Mouse (Mus musculus): ENCODE data around the gene Gtf2ird1.
A peak's percentile ranks its signal among the peaks of the same experiment; 100 is the strongest.

DNA sequence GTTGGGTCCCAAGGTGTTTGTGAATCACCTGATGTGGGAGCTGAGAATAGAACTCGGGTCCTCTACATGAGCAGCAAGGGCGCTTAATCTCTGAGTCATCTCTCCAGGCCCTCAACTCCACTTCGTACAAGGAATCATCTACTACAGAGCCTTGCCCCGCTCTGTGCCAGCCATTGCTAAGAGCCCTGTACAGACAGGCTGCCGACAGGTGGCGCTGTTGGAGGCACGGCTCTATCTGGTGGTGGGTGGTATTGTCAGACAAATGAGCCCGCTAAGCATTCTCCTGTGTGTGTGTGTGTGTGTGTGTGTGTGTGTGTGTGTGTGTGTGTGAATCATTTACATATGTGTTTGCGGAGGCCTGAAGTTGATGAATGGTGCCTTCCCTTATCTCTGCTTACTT, 111.1 kb downstream of the Gtf2ird1 start:
- peak; percentile 46 for TF ChIP-seq CTCF (IDR thresholded peaks at IDR 0.05; ENCODE audit: extremely low read depth, insufficient read depth, low read length)
- no peak for TF ChIP-seq POLR2A (IDR thresholded peaks at IDR 0.05; ENCODE audit: extremely low read depth, insufficient read depth, low read length)
